Mouse (Mus musculus) urinary bladder, adult 18-20 months (tissue): ENCODE data around the gene Olfr814.
"Not testable (repeated sequence)": the region's sequence is repeated elsewhere in the genome, so short reads cannot be mapped to it uniquely, and the experiment has no call there.

ENCODE experiments used
- DNase-seq, 2 experiments: peaks; one replicate each; pipeline ENCODE4 v3.0.0; 2022; ENCODE audit warnings: low spot score in 2 of 2, mixed read lengths in 2 of 2

The Olfr814 gene

GRCm38 (mm10) chr10:129879751-129880150 is at the start of gene Olfr814:
Gene Olfr814, minus strand, starts transcription at chr10:129879851.
- not testable (repeated sequence) for DNase-seq

- DNase-seq = no peak
Measured at GRCm38 (mm10) chr10:129915497-129915896, 35.8 kb upstream of the Olfr814 start, which contains the start of gene Olfr816. Gene Olfr816, minus strand, starts transcription at chr10:129915597.

- not testable (repeated sequence) for DNase-seq
Measured at GRCm38 (mm10) chr10:129905767-129906166, 26.1 kb upstream of the Olfr814 start, which contains the start of gene Olfr815. Gene Olfr815, minus strand, starts transcription at chr10:129905867.

DNA sequence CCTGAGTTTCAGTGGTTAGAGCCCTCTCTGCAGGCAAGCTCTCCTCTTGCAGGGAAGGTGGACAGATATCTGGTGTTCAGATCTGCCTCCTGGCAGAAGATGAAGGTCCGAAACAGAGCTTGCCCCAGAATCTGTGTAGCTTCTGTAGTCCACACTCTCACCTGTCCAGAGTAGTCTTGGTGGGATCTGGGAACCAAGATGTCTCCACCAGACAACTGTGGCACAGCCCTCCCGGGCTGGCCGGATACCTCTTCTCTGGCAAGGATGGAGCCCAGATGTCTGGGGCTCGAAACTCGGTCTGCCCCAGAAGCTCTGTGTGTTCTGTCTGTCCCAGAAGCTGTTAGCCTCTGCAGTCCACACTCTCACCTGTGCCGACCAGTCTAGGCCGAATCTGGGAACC is 6.3 kb upstream of the Olfr814 start:
- no peak for DNase-seq

DNA sequence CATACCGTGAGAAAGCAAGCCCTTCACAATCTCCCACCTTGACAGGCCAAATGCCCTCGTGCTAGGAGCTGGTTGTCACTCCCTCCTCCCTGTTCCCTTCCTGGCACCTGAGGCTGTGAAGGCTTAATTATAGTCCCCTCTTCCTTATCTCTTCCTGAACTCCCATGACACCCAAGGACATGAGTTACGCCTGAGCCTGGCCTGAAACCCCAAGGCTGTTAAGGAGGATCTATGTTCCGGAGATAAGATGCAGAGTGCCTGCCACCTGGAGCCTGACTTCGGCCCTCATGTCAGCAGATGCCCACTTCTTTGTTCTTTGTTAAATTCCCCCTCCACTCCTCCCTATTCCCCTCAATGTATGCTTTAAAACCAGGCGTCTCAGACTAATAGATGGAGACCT is 5.8 kb upstream of the Olfr814 start:
- DNase-seq = not testable (repeated sequence)

DNA sequence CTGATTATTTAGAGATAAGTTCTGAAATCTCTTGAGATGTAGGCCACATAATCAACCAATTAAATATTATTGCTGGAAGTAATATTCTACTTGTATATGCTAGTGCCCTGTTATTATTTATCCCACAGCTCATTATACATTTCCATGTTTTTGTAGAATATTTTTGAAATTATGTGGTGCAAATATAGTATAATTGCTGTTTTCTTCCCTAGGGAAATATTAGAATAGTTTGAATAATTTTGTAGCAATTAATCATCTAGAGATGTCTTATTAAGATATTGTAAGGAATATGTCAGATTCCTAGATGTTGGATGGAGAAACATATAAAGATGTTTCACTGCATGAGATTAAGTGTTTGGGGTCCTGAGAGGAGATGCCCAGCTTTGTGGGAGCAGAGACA is 24.6 kb downstream of the Olfr814 start, which contains the start of gene Olfr813:
Gene Olfr813 (plus strand): TSS at position 301 of the 400 bp plus-strand sequence.
- DNase-seq = no peak

- no peak for DNase-seq
Measured at GRCm38 (mm10) chr10:129847343-129847742, 32.3 kb downstream of the Olfr814 start.

DNA sequence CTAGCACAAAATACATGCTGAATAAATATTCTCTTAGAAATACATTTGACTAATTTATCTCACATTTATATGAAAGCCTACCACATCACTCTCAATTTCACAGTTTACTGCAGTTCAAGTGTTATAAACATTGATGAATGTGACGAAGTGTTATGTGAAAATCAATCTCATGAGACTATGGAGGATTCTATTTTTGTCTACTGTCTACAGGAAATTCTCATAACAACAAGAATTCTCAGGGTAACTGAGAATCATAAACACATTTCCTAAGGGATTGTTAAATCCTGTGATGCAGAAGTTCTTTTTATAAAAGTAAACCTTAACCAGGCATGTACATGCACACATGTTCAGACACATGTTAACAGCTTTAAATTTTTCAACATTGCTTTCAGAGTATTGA is 33.7 kb downstream of the Olfr814 start, which contains the start of gene Olfr812:
Gene Olfr812 (minus strand): TSS at position 101 of the 400 bp plus-strand sequence.
- DNase-seq = no peak
